Mouse (Mus musculus): ENCODE data around the gene Nsmce1. TPM values are rescaled to one million over a fixed set of nuclear protein-coding genes. Genes with fewer than 3 reads are reported as not detected.

Gene Nsmce1
- polyA plus RNA-seq (2014; fragmentation: Nextera tagmentation; extraction: Ambion mirVana), result 128 and 130 TPM in 2 replicates

- H3K4me2 ChIP-seq (ENCODE audit: low read length), result peak within 1 kb of the TSS; percentile 87
- peak; percentile 94 for ATAC-seq (replicated peaks; ENCODE audit: low FRiP score, low TSS enrichment, low read depth)
- under 1% methylated on average over 56 of the region's 56 CpGs for WGBS
- H3K4me3 ChIP-seq (ENCODE audit: low read depth, low read length), result peak within 1 kb of the TSS; percentile 57
- H3K4me1 ChIP-seq (replicated peaks; ENCODE audit: control insufficient read depth, insufficient read depth, low read length), result peaks cover 13% of the 10 kb centered on the region
- H3K9me3 ChIP-seq (ENCODE audit: control insufficient read depth, low read length), result no peaks in the 10 kb centered on the region
- peak; percentile 94 for DNase-seq (ENCODE audit: low spot score)
- H3K9ac ChIP-seq (ENCODE audit: low read length), result peak within 1 kb of the TSS; percentile 72
- H3K27me3 ChIP-seq (replicated peaks; ENCODE audit: control insufficient read depth, insufficient read depth, low read length), result no peaks in the 10 kb centered on the region
- peaks cover 5% of the 10 kb centered on the region; the same call in 1 of the 2 replicates for H3K36me3 ChIP-seq (ENCODE audit: control insufficient read depth, insufficient read depth, low read length)
- H3K27ac ChIP-seq (ENCODE audit: low read depth), result peak within 1 kb of the TSS; percentile 81
Observed at GRCm38 (mm10) chr7:125490947-125491735, at the start of gene Nsmce1. Gene Nsmce1 (minus strand): TSS chr7:125491596.

DNA sequence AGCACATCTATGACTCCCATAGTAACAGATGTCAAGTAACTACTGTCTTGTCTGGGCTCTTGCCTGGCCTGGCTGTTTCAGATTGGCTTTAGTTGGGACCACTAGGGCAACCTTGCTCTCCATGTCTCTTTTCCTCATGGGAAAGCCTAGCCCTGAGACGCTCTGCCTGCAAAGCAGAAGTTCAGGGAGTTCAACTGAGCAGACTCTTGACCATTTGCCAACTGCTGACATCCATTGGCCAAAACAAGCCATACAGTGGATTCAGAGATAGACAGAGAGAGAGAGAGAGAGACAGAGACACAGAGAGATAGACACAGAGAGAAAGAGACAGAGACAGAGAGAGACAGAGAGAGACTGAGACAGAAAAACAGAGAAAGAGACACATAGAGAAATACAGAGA lies 49.6 kb upstream of the Nsmce1 start:
- no peak for ATAC-seq (replicated peaks; ENCODE audit: low FRiP score, low TSS enrichment, low read depth)

GRCm38 (mm10) chr7:125539351-125539750 lies 48.0 kb upstream of the Nsmce1 start:
- H3K27ac ChIP-seq (ENCODE audit: low read depth), result no peak overlapping the region
- H3K27me3 ChIP-seq (replicated peaks; ENCODE audit: control insufficient read depth, insufficient read depth, low read length), result no peaks in the 10 kb centered on the region
- no peak for DNase-seq (ENCODE audit: low spot score)
- peaks cover 3% of the 10 kb centered on the region; the same call in 1 of the 2 replicates for H3K9me3 ChIP-seq (ENCODE audit: control insufficient read depth, low read length)
- 90% methylated on average over 3 of the region's 3 CpGs for WGBS
- ATAC-seq (replicated peaks; ENCODE audit: low FRiP score, low TSS enrichment, low read depth), result no peak
- H3K9ac ChIP-seq (ENCODE audit: low read length), result no peak overlapping the region
- H3K4me3 ChIP-seq (ENCODE audit: low read depth, low read length), result no peak overlapping the region
- no peaks in the 10 kb centered on the region for H3K36me3 ChIP-seq (ENCODE audit: control insufficient read depth, insufficient read depth, low read length)
- no peaks in the 10 kb centered on the region for H3K4me1 ChIP-seq (replicated peaks; ENCODE audit: control insufficient read depth, insufficient read depth, low read length)
- no peak overlapping the region for H3K4me2 ChIP-seq (ENCODE audit: low read length)

More for the DNA sequence above, 49.6 kb upstream of the Nsmce1 start:
- DNase-seq (ENCODE audit: low spot score), result peak; percentile 38
- Histone ChIP-seq H3K4me2 (ENCODE audit: low read length) (no peak overlapping the region), H3K36me3 (ENCODE audit: control insufficient read depth, insufficient read depth, low read length) (no peaks in the 10 kb centered on the region), H3K27ac (ENCODE audit: low read depth) (no peak overlapping the region), H3K27me3 (replicated peaks; ENCODE audit: control insufficient read depth, insufficient read depth, low read length) (no peaks in the 10 kb centered on the region), H3K4me3 (ENCODE audit: low read depth, low read length) (no peak overlapping the region), H3K9me3 (ENCODE audit: control insufficient read depth, low read length) (no peaks in the 10 kb centered on the region), H3K9ac (ENCODE audit: low read length) (no peak overlapping the region), H3K4me1 (replicated peaks; ENCODE audit: control insufficient read depth, insufficient read depth, low read length) (no peaks in the 10 kb centered on the region)
- 93% methylated on average over 1 of the region's 1 CpGs for WGBS

DNA sequence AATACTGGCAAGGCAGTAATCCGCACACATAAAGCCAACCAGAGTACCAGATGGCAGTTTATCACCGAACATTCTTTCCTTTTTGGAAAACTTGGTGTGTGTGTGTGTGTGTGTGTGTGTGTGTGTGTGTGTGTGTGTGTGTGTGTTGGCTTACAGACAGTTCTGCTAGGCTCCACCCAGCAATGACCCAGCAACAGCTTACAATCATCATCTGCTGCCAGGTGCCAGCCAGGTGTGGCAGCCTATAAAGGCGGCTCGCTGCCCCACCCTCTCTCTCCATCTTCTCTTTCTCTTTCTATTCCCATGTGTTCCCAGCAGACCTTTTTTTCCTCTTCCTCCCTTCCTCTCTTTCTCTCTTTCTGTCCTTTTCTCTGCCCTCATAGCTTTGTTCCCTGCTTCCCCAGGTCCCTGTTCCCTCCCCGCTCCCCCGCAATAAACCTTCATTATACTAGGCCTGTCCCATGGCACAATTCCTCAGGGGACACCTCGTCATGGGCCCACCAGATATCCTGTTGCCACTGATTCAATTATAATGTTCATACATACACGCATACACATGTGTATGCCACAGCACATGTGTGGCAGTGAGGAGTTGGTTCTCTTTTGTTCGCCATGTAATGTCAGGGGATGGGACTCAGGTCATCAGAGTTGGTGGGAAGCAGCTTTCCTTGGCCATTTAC lies 36.6 kb upstream of the Nsmce1 start:
- Histone ChIP-seq H3K36me3 (ENCODE audit: control insufficient read depth, insufficient read depth, low read length) (no peaks in the 10 kb centered on the region), H3K4me2 (ENCODE audit: low read length) (no peak overlapping the region), H3K9me3 (ENCODE audit: control insufficient read depth, low read length) (no peaks in the 10 kb centered on the region), H3K4me3 (ENCODE audit: low read depth, low read length) (no peak overlapping the region), H3K9ac (ENCODE audit: low read length) (no peak overlapping the region), H3K27me3 (replicated peaks; ENCODE audit: control insufficient read depth, insufficient read depth, low read length) (no peaks in the 10 kb centered on the region), H3K27ac (ENCODE audit: low read depth) (no peak overlapping the region), H3K4me1 (replicated peaks; ENCODE audit: control insufficient read depth, insufficient read depth, low read length) (no peaks in the 10 kb centered on the region)
- DNase-seq (ENCODE audit: low spot score), result no peak
- no peak for ATAC-seq (replicated peaks; ENCODE audit: low FRiP score, low TSS enrichment, low read depth)
- WGBS, result 86% methylated on average over 9 of the region's 9 CpGs

GRCm38 (mm10) chr7:125527186-125527585 lies 35.8 kb upstream of the Nsmce1 start:
- no peaks in the 10 kb centered on the region for H3K27me3 ChIP-seq (replicated peaks; ENCODE audit: control insufficient read depth, insufficient read depth, low read length)
- H3K4me1 ChIP-seq (replicated peaks; ENCODE audit: control insufficient read depth, insufficient read depth, low read length), result no peaks in the 10 kb centered on the region
- ATAC-seq (replicated peaks; ENCODE audit: low FRiP score, low TSS enrichment, low read depth), result no peak
- DNase-seq (ENCODE audit: low spot score), result no peak
- no peaks in the 10 kb centered on the region for H3K36me3 ChIP-seq (ENCODE audit: control insufficient read depth, insufficient read depth, low read length)
- no peaks in the 10 kb centered on the region for H3K9me3 ChIP-seq (ENCODE audit: control insufficient read depth, low read length)
- no peak overlapping the region for H3K27ac ChIP-seq (ENCODE audit: low read depth)
- H3K9ac ChIP-seq (ENCODE audit: low read length), result no peak overlapping the region
- H3K4me2 ChIP-seq (ENCODE audit: low read length), result no peak overlapping the region
- 84% methylated on average over 6 of the region's 6 CpGs for WGBS
- H3K4me3 ChIP-seq (ENCODE audit: low read depth, low read length), result no peak overlapping the region

GRCm38 (mm10) chr7:125523051-125523450 lies 31.7 kb upstream of the Nsmce1 start:
- no peaks in the 10 kb centered on the region for H3K36me3 ChIP-seq (ENCODE audit: control insufficient read depth, insufficient read depth, low read length)
- H3K9me3 ChIP-seq (ENCODE audit: control insufficient read depth, low read length), result no peaks in the 10 kb centered on the region
- H3K4me3 ChIP-seq (ENCODE audit: low read depth, low read length), result no peak overlapping the region
- ATAC-seq (replicated peaks; ENCODE audit: low FRiP score, low TSS enrichment, low read depth) (no peak), DNase-seq (ENCODE audit: low spot score) (no peak)
- no peak overlapping the region for H3K4me2 ChIP-seq (ENCODE audit: low read length)
- no peaks in the 10 kb centered on the region for H3K4me1 ChIP-seq (replicated peaks; ENCODE audit: control insufficient read depth, insufficient read depth, low read length)
- no peak overlapping the region for H3K27ac ChIP-seq (ENCODE audit: low read depth)
- WGBS, result 46% methylated on average over 3 of the region's 3 CpGs
- H3K27me3 ChIP-seq (replicated peaks; ENCODE audit: control insufficient read depth, insufficient read depth, low read length), result no peaks in the 10 kb centered on the region
- H3K9ac ChIP-seq (ENCODE audit: low read length), result no peak overlapping the region

DNA sequence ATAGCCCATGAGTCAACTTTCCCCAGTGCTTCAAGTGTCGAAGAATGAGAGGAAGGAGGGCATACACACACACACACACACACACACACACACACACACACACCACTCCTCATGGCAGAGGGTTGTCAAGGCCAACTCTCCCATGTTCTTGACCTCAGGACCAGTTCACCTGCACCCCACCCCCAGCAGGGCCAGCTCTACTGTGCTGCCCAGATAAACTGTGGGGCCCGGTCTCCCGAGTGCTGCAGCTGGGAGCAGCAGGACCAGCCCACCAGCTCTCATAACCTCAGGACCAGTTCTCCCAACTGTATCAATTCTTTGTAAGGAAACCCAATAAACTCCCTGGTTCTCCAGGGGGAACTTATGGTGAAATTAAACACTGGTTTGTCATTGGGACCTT lies 28.3 kb upstream of the Nsmce1 start:
- Histone ChIP-seq H3K4me1 (replicated peaks; ENCODE audit: control insufficient read depth, insufficient read depth, low read length) (no peaks in the 10 kb centered on the region), H3K27me3 (replicated peaks; ENCODE audit: control insufficient read depth, insufficient read depth, low read length) (no peaks in the 10 kb centered on the region), H3K27ac (ENCODE audit: low read depth) (no peak overlapping the region), H3K9ac (ENCODE audit: low read length) (no peak overlapping the region), H3K9me3 (ENCODE audit: control insufficient read depth, low read length) (no peaks in the 10 kb centered on the region), H3K4me3 (ENCODE audit: low read depth, low read length) (no peak overlapping the region), H3K36me3 (ENCODE audit: control insufficient read depth, insufficient read depth, low read length) (no peaks in the 10 kb centered on the region), H3K4me2 (ENCODE audit: low read length) (no peak overlapping the region)
- WGBS, result 90% methylated on average over 3 of the region's 3 CpGs
- DNase-seq (ENCODE audit: low spot score), result no peak
- no peak for ATAC-seq (replicated peaks; ENCODE audit: low FRiP score, low TSS enrichment, low read depth)

DNA sequence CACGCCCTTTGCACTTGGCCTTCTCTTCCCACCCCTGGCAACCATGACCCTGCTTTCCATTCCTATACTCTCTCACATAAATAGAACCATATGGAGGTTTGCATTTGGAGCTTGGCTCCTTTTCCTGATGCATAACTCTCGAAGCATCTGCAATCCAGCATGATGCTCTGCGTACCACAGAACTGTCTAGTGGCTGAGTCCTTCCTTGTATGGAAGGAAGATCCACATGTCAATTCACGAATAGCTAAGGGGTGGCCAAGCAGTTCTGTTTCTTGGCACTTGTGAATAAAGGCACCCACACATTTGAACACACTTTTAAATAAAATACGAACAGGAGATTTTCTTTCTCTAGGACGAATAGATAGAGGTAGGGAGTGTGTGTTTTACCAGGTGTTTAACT lies 26.1 kb upstream of the Nsmce1 start:
- Histone ChIP-seq H3K4me1 (replicated peaks; ENCODE audit: control insufficient read depth, insufficient read depth, low read length) (no peaks in the 10 kb centered on the region), H3K36me3 (ENCODE audit: control insufficient read depth, insufficient read depth, low read length) (no peaks in the 10 kb centered on the region), H3K9ac (ENCODE audit: low read length) (no peak overlapping the region), H3K27ac (ENCODE audit: low read depth) (no peak overlapping the region), H3K27me3 (replicated peaks; ENCODE audit: control insufficient read depth, insufficient read depth, low read length) (no peaks in the 10 kb centered on the region), H3K9me3 (ENCODE audit: control insufficient read depth, low read length) (no peaks in the 10 kb centered on the region), H3K4me2 (ENCODE audit: low read length) (no peak overlapping the region), H3K4me3 (ENCODE audit: low read depth, low read length) (no peak overlapping the region)
- WGBS, result 80% methylated on average over 6 of the region's 6 CpGs
- ATAC-seq (replicated peaks; ENCODE audit: low FRiP score, low TSS enrichment, low read depth) (no peak), DNase-seq (ENCODE audit: low spot score) (no peak)

Measured in intestine, embryonic 14.5 days (tissue).